Mouse (Mus musculus): ENCODE measurements around the gene Jam3. TPM values are rescaled to one million over a fixed set of nuclear protein-coding genes. Genes with fewer than 3 reads are reported as not detected.

Gene Jam3
- polyA plus RNA-seq, 1 experiment from 2014 or later = 1.5 TPM

DNA sequence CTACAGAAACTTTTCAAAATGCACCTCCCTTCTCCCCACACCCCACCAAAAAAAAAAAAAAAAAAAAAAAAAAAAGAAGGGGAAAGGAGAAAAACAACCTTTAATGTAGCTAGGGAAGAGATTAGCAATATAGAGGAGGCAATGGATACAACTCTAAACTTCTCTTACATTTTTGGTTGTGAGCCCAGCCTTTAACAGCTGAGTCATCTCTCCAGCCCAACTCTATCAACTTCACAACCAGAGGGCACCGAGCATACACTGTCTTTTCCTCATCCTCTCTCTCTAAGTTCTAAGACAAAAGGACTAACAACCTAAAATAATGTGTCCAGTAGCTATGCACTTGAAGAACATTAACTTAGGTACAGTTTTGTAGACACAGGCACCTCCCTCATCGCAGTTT is 8.4 kb downstream of the Jam3 start:
- H3K9ac ChIP-seq (replicated peaks) = no peak overlapping the region
- DNase-seq = no peak
- no peak overlapping the region for H3K27ac ChIP-seq (ENCODE audit: low read depth)
- no peak overlapping the region for H3K4me2 ChIP-seq (ENCODE audit: low read depth, low read length)
- H3K4me1 ChIP-seq (ENCODE audit: insufficient read depth) = no peaks in the 10 kb centered on the region
- H3K9me3 ChIP-seq (ENCODE audit: low read length) = no peaks in the 10 kb centered on the region
- no peaks in the 10 kb centered on the region for H3K27me3 ChIP-seq (ENCODE audit: insufficient read depth, low read length)
- no peak overlapping the region for H3K4me3 ChIP-seq (ENCODE audit: low read depth, low read length)
- 70% methylated on average over 2 of the region's 2 CpGs for WGBS (ENCODE audit: insufficient replicate concordance)
- no peak for ATAC-seq
- no peaks in the 10 kb centered on the region for H3K36me3 ChIP-seq (replicated peaks; ENCODE audit: insufficient read depth, low read length)
- TF ChIP-seq CTCF (IDR thresholded peaks at IDR 0.05; ENCODE audit: low read depth) = no peak
- TF ChIP-seq EP300 (IDR thresholded peaks at IDR 0.05; ENCODE audit: low read depth) = no peak

DNA sequence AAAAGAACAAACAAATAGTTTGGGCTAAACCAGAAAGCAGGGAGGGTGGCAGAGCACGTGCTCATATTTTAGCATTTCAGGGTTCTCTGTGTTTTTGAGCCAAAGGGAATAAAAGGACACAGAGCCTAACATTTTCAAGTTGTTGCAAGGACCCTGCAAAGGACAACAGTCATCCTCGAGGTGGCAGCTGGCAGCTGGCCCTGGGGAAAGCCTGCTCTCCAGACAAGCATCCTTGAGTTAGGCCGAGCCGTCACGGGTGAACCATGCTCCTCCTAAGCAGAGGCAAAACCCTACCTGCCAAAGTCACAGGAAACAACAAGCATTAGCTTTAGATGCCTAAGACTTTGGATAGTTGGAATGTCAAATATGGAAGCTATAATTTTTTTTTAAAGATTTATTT is 10.2 kb downstream of the Jam3 start:
- Histone ChIP-seq H3K4me2 (ENCODE audit: low read depth, low read length) (no peak overlapping the region), H3K4me1 (ENCODE audit: insufficient read depth) (no peaks in the 10 kb centered on the region), H3K9ac (replicated peaks) (no peak overlapping the region), H3K27me3 (ENCODE audit: insufficient read depth, low read length) (no peaks in the 10 kb centered on the region), H3K9me3 (ENCODE audit: low read length) (no peaks in the 10 kb centered on the region), H3K4me3 (ENCODE audit: low read depth, low read length) (no peak overlapping the region), H3K36me3 (replicated peaks; ENCODE audit: insufficient read depth, low read length) (no peaks in the 10 kb centered on the region), H3K27ac (ENCODE audit: low read depth) (no peak overlapping the region)
- ATAC-seq = no peak
- WGBS (ENCODE audit: insufficient replicate concordance) = 75% methylated on average over 5 of the region's 5 CpGs
- no peak for TF ChIP-seq EP300 (IDR thresholded peaks at IDR 0.05; ENCODE audit: low read depth)
- TF ChIP-seq CTCF (IDR thresholded peaks at IDR 0.05; ENCODE audit: low read depth) = no peak
- no peak for DNase-seq

DNA sequence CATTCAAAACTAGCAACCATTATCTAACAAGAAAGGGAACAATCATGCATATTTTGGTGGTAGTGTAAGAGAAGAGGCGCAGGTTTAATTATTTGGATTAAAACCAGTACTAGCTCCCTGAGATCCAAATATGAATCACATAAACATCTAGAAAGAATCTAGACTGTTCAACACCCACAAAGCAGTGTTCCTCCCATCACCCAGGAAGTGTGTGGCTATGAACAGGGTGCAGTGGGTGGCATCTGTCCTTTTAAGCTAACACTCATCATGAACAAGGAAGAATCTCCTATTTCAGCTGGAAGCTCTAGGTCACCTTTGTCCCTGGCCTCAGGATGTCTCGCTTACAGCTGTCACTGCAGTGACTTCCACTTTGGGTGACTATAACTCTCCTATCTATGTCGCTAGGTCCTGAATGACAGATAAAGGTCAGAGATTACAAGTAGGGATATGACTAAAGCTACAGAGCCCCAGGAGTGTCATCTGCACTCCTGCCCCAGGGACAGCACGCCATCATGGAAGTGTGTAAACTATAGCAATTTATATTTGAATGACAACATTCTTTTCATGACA is 10.9 kb downstream of the Jam3 start:
- WGBS (ENCODE audit: insufficient replicate concordance) = 57% methylated on average over 4 of the region's 4 CpGs
- Histone ChIP-seq H3K4me3 (ENCODE audit: low read depth, low read length) (no peak overlapping the region), H3K4me1 (ENCODE audit: insufficient read depth) (no peaks in the 10 kb centered on the region), H3K27ac (ENCODE audit: low read depth) (no peak overlapping the region), H3K4me2 (ENCODE audit: low read depth, low read length) (no peak overlapping the region), H3K9me3 (ENCODE audit: low read length) (no peaks in the 10 kb centered on the region), H3K27me3 (ENCODE audit: insufficient read depth, low read length) (no peaks in the 10 kb centered on the region), H3K36me3 (replicated peaks; ENCODE audit: insufficient read depth, low read length) (no peaks in the 10 kb centered on the region), H3K9ac (replicated peaks) (no peak overlapping the region)
- no peak for TF ChIP-seq CTCF (IDR thresholded peaks at IDR 0.05; ENCODE audit: low read depth)
- no peak for TF ChIP-seq EP300 (IDR thresholded peaks at IDR 0.05; ENCODE audit: low read depth)
- no peak for ATAC-seq
- no peak for DNase-seq

DNA sequence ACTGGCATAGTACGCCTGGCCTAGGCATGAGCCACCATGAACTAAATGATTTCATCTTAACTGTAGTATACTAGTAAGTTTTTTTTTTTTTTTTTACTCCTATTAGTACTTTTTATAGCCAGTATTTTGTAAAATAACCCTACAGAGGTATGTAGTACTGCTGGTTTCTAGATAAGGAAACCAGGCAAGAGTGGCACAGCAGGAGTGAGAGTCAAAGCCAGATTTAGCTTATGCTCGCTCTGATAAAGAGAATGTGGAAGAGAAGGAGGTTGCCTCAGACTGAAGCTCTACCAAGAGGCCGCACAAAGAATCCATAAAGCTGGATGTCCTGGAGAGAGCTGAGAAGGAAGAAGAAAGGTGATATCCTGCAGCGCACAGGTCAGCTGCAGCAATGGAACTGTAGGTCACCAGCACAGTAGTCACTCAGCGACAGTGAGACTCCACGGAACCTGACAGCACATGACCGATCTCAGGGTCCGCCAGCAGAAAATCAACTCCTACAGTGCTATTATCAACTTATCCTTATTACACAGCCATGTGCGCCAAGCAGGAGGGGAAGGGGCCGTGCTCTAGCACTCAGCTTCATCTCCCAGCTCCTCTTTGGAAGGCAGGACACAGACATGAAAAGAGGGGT is 14.7 kb downstream of the Jam3 start:
- no peaks in the 10 kb centered on the region for H3K36me3 ChIP-seq (replicated peaks; ENCODE audit: insufficient read depth, low read length)

DNA sequence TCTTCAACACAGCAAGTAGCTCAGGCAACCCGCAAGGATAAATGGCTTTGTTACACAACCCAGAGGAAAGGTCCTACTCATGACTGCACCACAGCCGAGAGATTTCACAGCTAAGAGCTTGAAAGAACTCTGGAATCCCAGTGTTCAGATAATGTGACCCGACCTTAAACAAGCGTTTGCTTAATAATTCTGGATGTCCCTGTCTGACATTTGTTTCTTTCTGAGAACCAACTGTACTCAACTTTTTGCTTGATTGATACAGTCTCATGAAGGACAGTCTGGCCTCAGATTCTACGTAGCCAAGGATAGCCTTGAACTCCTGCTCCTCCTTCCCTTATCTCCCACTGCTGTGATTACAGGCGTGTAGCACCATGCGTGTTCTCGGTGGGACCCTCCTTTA is 18.6 kb downstream of the Jam3 start:
- DNase-seq = no peak
- H3K9me3 ChIP-seq (ENCODE audit: low read length) = no peaks in the 10 kb centered on the region
- no peak overlapping the region for H3K27ac ChIP-seq (ENCODE audit: low read depth)
- 64% methylated on average over 8 of the region's 8 CpGs for WGBS (ENCODE audit: insufficient replicate concordance)
- no peak overlapping the region for H3K9ac ChIP-seq (replicated peaks)
- no peaks in the 10 kb centered on the region for H3K4me1 ChIP-seq (ENCODE audit: insufficient read depth)
- ATAC-seq = no peak
- no peak overlapping the region for H3K4me2 ChIP-seq (ENCODE audit: low read depth, low read length)
- H3K4me3 ChIP-seq (ENCODE audit: low read depth, low read length) = no peak overlapping the region
- H3K36me3 ChIP-seq (replicated peaks; ENCODE audit: insufficient read depth, low read length) = no peaks in the 10 kb centered on the region
- TF ChIP-seq CTCF (IDR thresholded peaks at IDR 0.05; ENCODE audit: low read depth) (no peak), EP300 (IDR thresholded peaks at IDR 0.05; ENCODE audit: low read depth) (no peak)
- H3K27me3 ChIP-seq (ENCODE audit: insufficient read depth, low read length) = no peaks in the 10 kb centered on the region

More for the DNA sequence above, 14.7 kb downstream of the Jam3 start:
- no peak overlapping the region for H3K4me3 ChIP-seq (ENCODE audit: low read depth, low read length)
- H3K27me3 ChIP-seq (ENCODE audit: insufficient read depth, low read length) = no peaks in the 10 kb centered on the region
- H3K4me2 ChIP-seq (ENCODE audit: low read depth, low read length) = no peak overlapping the region
- H3K4me1 ChIP-seq (ENCODE audit: insufficient read depth) = no peaks in the 10 kb centered on the region
- no peak for DNase-seq
- H3K27ac ChIP-seq (ENCODE audit: low read depth) = no peak overlapping the region
- no peaks in the 10 kb centered on the region for H3K9me3 ChIP-seq (ENCODE audit: low read length)
- WGBS (ENCODE audit: insufficient replicate concordance) = 87% methylated on average over 10 of the region's 10 CpGs
- no peak for TF ChIP-seq CTCF (IDR thresholded peaks at IDR 0.05; ENCODE audit: low read depth)
- no peak for TF ChIP-seq EP300 (IDR thresholded peaks at IDR 0.05; ENCODE audit: low read depth)
- ATAC-seq = no peak
- H3K9ac ChIP-seq (replicated peaks) = no peak overlapping the region

DNA sequence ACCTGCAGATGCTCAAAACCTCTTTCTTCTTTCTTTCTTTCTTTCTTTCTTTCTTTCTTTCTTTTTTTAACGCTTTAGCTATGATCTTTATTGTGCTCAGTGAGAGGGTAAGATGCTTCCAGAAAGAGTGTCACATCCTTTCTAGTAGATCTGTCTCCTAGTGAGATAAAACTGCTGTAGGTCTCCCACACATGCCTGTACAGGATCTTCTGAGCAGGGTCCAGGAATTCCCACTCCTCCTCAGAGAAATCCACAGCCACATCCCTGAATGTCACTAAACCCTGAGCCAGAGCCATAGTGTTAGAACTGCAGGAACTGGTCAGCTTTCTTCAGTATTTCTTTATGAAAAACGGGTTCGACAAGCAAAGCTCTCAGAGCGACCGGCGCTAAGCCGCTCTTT is 19.8 kb downstream of the Jam3 start:
- H3K27me3 ChIP-seq (ENCODE audit: insufficient read depth, low read length) = no peaks in the 10 kb centered on the region
- no peak overlapping the region for H3K9ac ChIP-seq (replicated peaks)
- no peak overlapping the region for H3K4me3 ChIP-seq (ENCODE audit: low read depth, low read length)
- DNase-seq (no peak), ATAC-seq (no peak)
- H3K4me2 ChIP-seq (ENCODE audit: low read depth, low read length) = no peak overlapping the region
- no peak for TF ChIP-seq CTCF (IDR thresholded peaks at IDR 0.05; ENCODE audit: low read depth)
- H3K27ac ChIP-seq (ENCODE audit: low read depth) = no peak overlapping the region
- H3K4me1 ChIP-seq (ENCODE audit: insufficient read depth) = no peaks in the 10 kb centered on the region
- no peaks in the 10 kb centered on the region for H3K36me3 ChIP-seq (replicated peaks; ENCODE audit: insufficient read depth, low read length)
- H3K9me3 ChIP-seq (ENCODE audit: low read length) = no peaks in the 10 kb centered on the region
- 77% methylated on average over 7 of the region's 7 CpGs for WGBS (ENCODE audit: insufficient replicate concordance)
